Mouse (Mus musculus) MEL (cell line): ENCODE measurements around the gene Cnot11.

ENCODE experiments used
- CTCF ChIP-seq, 3 experiments: IDR thresholded peaks in 2 of 3; conservative IDR thresholded peaks in 1 of 3; 2 replicates each; pipeline ENCODE4 v1.5.1; 2011 to 2012; ENCODE audit warnings: low read length in 3 of 3, low read depth in 2 of 3, mild to moderate bottlenecking in 2 of 3, improper control_type of control experiment in 1 of 3, inconsistent platforms in 1 of 3, mixed read lengths in 1 of 3, moderate library complexity in 1 of 3; ENCODE audit not compliant: control insufficient read depth in 1 of 3, insufficient read depth in 1 of 3, poor library complexity in 1 of 3, severe bottlenecking in 1 of 3
- MAX ChIP-seq: IDR thresholded peaks from 2 replicates; pipeline ENCODE4 v1.6.1; 2011; ENCODE audit warnings: low read length, improper control_type of control experiment
- MAZ ChIP-seq: IDR thresholded peaks from 2 replicates; pipeline ENCODE4 v1.6.1; 2012; ENCODE audit warnings: low read depth, mild to moderate bottlenecking, inconsistent platforms, low read length, improper control_type of control experiment
- MXI1 ChIP-seq: IDR thresholded peaks from 2 replicates; pipeline ENCODE4 v1.6.1; 2011; ENCODE audit warnings: mild to moderate bottlenecking, low read depth, low read length, improper control_type of control experiment
- TAL1 ChIP-seq: IDR thresholded peaks from 2 replicates; pipeline ENCODE4 v1.6.1; 2012; ENCODE audit warnings: mild to moderate bottlenecking, inconsistent platforms, low read length, moderate library complexity, mixed read lengths
- USF1 ChIP-seq: IDR thresholded peaks from 2 replicates; pipeline ENCODE4 v1.6.1; 2014; ENCODE audit warnings: low read depth, mild to moderate bottlenecking, inconsistent platforms, low read length, improper control_type of control experiment, moderate library complexity
- ZC3H11A ChIP-seq: IDR thresholded peaks from 2 replicates; pipeline ENCODE4 v1.6.1; 2012; ENCODE audit warnings: low read depth, mild to moderate bottlenecking, inconsistent platforms, low read length, improper control_type of control experiment

DNA sequence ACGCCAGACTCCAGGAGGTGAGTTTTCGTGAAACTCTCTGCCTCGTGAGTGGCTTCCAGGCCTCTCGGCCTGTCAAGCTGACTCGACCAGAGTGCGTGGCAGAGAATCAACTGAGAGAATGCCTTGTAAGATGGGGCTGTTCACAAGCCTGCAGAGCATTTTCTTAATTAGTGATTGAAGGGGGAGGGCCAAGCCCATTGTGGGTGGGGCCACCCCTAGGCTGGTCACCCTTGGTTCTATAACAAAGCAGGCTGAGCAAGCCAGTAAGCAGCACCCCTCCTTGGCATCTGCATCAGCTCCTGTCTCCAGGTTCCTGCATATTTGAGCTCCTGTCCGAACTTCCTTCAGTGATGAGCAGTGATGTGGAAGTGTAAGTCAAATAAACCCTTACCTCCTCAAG, 13.5 kb upstream of the Cnot11 start:
- TF ChIP-seq TAL1: no peak
- TF ChIP-seq MAX: no peak
- no peak for TF ChIP-seq USF1
- no peak for TF ChIP-seq CTCF (IDR thresholded peaks at IDR 0.05 in 2 of 3, conservative IDR thresholded peaks at IDR 0.05 in 1 of 3; ENCODE audit: control insufficient read depth in 1 of 3, insufficient read depth in 1 of 3, low read depth in 2 of 3, low read length in 3 of 3, poor library complexity in 1 of 3, severe bottlenecking in 1 of 3)
- TF ChIP-seq ZC3H11A: no peak
- TF ChIP-seq MXI1: no peak
- no peak for TF ChIP-seq MAZ
